Mouse (Mus musculus) small intestine, adult 2 months (tissue): ENCODE measurements around the gene Dab1.

Source experiments
- CTCF ChIP-seq: fragments of 200-500 bp; IDR thresholded peaks from 2 replicates; pipeline ENCODE4 v1.5.1; 2012; ENCODE audit warnings: low read depth, mild to moderate bottlenecking, control low read depth, inconsistent platforms, low read length, moderate library complexity, mixed read lengths; ENCODE audit not compliant: insufficient replicate concordance, insufficient read length; ENCODE audit errors: extremely low read depth
- POLR2A ChIP-seq: fragments of 200-500 bp; IDR thresholded peaks from 2 replicates; pipeline ENCODE4 v1.6.1; 2012; ENCODE audit warnings: low read depth, mild to moderate bottlenecking, control low read depth, inconsistent platforms, low read length, moderate library complexity

- TF ChIP-seq POLR2A = no peak
- no peak for TF ChIP-seq CTCF
Observed at GRCm38 (mm10) chr4:103702137-103702536, 83.0 kb downstream of the Dab1 start.
